Mouse (Mus musculus): ENCODE measurements around the gene Cdcp2.
"Not testable (repeated sequence)": the region's sequence is repeated elsewhere in the genome, so short reads cannot be mapped to it uniquely, and the experiment has no call there.

Cdcp2 gene

GRCm38 (mm10) chr4:107091696-107092095, 5.0 kb upstream of the Cdcp2 start:
- no peak for DNase-seq (ENCODE audit: low spot score in 2 of 2)

- no peak for DNase-seq (ENCODE audit: low spot score in 2 of 2)
Observed at GRCm38 (mm10) chr4:107094484-107095187, 2.1 kb upstream of the Cdcp2 start.

DNA sequence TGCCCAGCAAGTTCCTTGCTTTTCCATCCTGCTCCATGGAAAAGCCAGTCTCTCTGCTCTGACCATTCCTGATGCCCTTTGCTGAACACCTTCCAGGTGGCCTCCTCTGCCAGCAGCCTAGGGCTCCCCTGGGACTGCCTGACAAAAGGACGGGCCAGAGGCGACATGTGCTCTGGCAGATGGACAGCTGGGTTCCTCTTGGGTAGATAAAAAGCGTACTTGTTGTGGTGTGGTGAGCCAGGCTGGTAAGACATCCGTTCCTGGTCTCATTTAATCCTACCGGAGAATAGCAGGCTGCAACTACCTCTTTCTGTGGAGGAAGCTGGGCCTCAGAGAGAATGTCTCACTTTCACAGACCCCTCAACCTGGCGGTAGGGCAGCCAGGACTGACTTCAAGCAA, 648 bp upstream of the Cdcp2 start:
- no peak for DNase-seq (ENCODE audit: low spot score in 2 of 2)

DNA sequence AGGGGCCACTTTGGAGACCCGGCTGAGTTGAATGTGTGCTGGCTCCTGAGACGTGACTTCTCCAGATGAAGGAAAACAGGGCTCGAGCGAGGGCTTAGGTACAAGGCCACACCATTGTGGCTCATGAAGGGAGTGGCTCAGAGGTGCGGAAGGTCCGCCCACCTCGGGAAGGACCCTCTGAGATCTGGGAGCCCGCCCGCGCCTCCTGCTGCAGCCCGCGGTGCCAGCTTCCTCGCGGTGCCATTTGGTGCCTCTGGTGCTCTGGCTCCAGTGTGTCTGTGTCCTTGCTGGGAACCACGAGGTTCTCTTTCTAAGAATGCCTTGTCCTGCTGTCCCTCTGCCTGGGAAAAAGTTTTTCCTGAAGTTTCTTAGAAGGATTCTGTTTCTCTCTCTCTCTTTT, 1.2 kb downstream of the Cdcp2 start:
- no peak for DNase-seq (ENCODE audit: low spot score in 2 of 2)

DNA sequence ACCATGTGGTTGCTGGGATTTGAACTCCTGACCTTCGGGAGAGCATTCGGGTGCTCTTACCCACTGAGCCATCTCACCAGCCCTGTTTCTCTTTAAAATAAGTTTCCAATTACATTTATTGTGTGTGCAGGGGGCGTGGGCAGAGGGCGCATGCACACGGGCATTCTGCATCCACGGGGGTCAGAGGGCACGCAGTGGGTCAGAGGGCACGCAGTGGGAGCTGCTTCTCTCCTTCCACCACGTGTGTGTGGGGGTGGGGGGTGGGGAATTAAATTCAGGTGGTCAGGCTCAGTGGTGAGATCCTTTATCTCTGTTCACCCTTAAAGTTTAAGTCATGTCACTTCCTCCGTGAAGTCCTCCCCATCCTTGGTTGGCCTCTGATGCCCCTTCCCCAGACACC, 1.7 kb downstream of the Cdcp2 start:
- DNase-seq (ENCODE audit: low spot score in 2 of 2) = no peak

DNA sequence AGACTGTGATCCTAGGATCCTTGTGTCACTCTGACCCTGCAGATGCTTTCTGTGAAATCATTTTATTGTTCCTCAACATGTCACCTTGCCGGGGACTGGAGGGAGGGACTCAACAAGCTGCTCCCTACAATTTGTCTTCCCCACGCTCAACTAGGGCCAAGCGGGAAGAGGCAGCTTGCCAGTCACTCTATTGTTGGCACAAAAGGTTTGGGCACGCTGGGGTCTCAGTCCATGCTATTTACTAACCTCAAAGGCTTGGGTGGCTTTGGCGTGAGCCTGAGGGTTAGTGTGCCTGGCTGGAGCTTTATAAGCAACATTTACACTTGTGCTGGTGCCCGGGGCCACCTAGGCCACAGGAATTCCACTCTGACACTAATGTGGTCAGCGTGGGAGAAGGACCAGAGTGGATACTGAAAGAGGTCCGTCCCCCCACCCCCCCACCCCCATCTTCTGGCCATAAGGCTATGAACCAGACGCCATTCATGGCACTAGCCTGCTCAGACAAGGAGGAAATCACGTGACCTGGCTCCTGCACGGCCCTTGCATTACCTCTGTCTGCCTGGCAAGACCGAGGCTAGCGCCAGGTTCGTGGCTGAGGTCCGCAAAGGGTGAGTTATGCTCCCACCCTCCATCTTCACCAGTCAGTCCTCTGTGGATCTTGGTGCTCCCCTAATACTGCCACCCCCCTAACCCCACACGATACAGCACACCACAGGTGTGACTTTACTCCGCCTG, 2.3 kb downstream of the Cdcp2 start:
- no peak for DNase-seq (ENCODE audit: low spot score in 2 of 2)

DNA sequence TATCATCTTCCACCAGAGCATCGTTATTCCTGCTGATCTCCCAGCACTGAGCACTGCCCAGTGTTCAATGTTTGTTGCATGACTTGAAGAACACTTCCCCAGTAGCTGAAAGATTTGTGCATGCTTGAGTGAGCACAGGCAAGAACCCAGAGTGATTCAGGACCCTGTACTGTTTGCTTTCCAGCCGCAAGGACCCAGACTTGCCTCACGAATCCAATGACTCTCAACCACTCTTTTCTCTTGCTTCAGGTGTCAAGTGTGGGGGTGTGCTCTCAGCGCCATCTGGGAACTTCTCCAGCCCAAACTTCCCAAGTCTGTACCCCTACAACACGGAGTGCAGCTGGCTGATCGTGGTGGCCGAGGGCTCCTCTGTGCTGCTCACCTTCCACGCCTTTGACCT, 5.5 kb downstream of the Cdcp2 start:
- DNase-seq (ENCODE audit: low spot score in 2 of 2) = no peak

DNA sequence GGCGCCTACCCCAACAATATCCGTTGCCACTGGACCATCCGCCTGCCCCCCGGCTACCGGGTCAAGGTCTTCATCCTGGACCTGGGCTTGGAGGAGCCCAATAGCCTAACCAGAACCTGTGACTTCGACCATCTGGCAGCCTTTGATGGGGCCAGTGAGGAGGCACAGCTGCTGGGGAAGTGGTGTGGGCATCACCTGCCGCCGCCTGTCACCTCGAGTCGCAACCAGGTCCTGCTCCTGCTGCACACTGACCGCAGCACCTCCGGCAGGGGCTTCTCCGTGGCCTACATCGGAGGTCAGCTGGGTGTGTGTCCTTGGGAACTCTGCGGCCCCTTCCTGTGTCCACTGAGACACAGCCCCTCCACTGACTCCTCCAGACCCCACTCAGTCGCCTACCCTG, 10.1 kb downstream of the Cdcp2 start:
- DNase-seq (ENCODE audit: low spot score in 2 of 2) = no peak

DNA sequence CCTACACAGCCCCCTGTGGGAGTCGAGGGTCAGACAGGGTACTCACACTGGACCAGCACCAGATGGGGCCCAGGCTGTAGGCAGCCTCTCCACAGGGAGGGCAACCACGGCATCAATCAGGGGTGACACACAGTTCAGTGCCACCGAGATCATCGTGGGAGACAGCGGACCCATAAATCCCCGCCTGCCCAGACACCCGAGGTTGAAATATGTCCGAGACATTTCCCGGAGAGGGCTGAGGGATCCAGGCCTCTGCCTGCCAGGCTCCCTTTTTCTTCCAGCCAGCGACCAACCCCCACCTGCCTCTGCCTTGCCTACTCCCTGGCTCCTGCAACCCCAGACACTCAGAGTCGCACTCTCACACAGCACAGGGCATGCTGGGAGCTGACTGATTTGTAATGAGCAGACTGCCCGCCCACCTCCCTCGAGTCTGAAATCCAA, 11.6 kb downstream of the Cdcp2 start:
- no peak for DNase-seq (ENCODE audit: low spot score in 2 of 2)

- not testable (repeated sequence) for DNase-seq (ENCODE audit: low spot score in 2 of 2)
Observed at GRCm38 (mm10) chr4:107109181-107109580, 12.5 kb downstream of the Cdcp2 start.

GRCm38 (mm10) chr4:107114278-107114677, 17.6 kb downstream of the Cdcp2 start:
- no peak for DNase-seq (ENCODE audit: low spot score in 2 of 2)

GRCm38 (mm10) chr4:107117741-107118385, 21.2 kb downstream of the Cdcp2 start:
- no peak for DNase-seq (ENCODE audit: low spot score in 2 of 2)

DNA sequence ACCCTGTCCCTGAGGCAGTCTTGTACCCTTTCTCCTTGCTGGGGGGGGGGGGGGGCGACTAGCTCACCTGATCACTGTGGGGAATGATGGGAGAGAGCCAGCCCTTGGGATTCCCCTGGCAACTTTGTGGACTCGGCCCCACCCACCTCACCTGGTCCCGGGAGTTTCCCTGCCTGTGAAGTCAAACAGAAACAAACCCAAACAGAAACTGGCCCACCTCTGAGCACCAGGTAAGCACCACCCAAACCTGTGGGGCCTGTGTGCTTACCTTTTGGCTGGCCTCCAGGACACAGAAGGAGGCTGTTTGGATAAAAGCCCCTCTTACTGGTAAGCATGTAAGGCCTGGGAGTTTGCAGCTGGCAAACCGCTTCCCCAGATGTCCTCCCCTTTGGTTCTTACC, 22.4 kb downstream of the Cdcp2 start:
- DNase-seq (ENCODE audit: low spot score in 2 of 2) = no peak

- DNase-seq (ENCODE audit: low spot score in 2 of 2) = no peak
Observed at GRCm38 (mm10) chr4:107120676-107121075, 24.0 kb downstream of the Cdcp2 start.

DNA sequence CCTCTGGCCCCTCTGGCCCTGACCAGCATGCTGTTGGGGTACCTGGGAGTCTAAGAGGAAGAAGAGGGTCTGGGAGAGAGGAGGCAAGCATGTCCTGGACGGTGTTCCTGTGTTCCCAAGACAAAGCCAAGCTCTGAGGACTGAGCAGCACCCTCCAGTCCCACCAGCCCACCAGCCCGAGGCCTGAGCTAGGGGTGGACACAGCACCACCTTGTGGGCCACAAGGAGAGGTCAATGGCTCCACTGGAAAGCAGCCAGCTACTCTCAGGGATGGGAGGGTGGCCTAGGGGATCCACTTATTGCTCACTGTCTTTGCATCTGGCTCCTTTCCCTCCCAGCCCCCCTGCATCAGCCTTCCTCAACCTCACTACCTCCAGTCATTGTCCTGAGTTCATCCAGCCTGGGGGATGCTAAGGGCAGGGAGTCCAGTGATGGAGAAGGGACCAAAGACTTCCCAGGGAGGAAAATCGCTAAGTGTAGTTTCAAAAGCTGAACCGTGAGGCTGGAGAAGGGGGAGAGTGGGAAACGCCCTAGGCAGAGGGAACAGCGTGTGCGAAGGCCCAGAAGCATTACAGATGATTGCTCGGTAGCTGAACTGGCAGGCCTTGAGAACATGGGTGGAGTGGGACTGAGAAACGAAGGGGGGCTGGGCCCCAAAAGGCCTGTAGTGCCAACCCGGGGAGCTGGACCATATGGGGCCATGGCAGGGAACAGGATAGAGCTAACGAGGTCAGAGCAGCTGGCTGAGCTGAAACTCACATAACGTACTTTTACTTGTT, 24.7 kb downstream of the Cdcp2 start:
- no peak for DNase-seq (ENCODE audit: low spot score in 2 of 2)

DNA sequence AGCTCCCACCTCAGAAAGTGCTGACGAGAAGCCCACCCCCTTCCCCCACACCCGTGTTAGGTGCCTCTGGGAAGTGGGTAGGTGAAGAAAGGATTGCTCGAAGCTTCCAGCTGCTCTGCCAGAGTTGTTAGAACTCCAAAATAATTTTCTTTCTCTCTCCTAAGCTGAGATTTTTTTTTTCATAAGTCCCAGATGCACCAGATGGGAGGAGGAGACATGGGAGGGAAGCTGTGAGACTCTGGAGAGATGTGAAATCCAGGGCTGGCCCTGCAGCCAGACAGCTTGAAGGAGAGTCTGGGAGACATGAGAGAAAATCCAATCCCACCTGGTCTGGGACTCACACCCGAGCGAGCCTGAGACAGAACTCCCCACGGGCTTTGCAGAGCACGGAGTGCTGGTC, 27.7 kb downstream of the Cdcp2 start:
- no peak for DNase-seq (ENCODE audit: low spot score in 2 of 2)

GRCm38 (mm10) chr4:107125101-107125500, 28.4 kb downstream of the Cdcp2 start:
- no peak for DNase-seq (ENCODE audit: low spot score in 2 of 2)

DNA sequence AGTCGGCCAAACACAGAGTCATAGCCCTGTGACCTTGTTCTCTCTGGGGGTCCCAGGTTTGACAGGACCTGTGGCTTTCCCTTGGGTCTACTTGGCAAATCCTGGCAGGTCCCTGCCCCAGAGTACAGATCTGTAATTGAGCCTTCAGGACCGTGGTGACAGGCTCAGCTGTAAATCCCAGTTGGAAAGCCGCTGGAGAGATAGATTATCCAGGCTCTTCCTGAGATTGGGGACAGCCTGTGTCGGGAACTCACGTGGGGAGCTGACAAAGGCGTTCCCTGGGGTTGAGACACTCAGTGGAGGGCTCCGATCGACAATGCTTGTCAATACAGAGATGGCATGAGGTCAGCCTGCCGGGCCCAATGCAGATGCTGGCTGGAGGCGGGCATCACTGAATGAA, 29.7 kb downstream of the Cdcp2 start:
- DNase-seq (ENCODE audit: low spot score in 2 of 2) = no peak

GRCm38 (mm10) chr4:107126891-107127524, 30.3 kb downstream of the Cdcp2 start:
- no peak for DNase-seq (ENCODE audit: low spot score in 2 of 2)

DNA sequence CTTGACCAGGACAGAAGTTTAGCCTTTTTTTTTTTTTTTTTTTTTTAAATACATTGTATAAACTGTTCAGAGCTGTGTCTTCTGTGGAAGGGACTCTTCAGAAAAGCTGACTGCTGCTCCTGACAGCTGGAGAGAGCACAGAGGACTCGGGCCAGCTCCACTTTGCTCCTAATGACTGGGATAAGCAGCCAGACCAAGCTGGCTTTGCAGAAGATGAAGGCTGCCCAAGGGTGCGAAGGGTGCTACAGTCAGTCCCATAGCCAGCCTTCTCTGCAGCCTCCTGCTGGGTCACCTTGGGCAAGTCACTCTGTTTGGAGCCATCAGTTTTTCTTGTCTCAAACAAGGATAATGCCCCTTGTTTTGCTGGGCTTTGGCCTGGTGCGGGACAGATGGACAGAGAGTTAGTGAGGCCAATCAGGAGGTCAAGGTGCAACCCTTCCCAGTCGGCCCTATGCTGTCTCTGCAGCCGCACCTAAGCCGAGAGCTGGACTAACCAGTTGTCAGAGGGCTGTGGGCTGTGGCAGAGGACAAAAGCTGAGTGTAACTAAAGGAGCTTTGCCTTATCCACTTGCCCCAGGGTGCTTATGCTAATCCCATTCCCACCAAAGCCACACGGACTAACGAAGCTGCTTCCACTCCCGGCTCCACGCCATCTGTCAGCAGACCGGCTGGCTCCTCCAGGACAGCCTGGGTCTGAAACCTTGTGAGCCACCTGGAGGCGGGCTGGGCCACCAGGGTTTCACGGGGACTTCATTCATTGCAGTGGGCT, 31.4 kb downstream of the Cdcp2 start:
- DNase-seq (ENCODE audit: low spot score in 2 of 2) = no peak

GRCm38 (mm10) chr4:107129373-107129772, 32.7 kb downstream of the Cdcp2 start:
- no peak for DNase-seq (ENCODE audit: low spot score in 2 of 2)
